Mouse (Mus musculus) Patski (cell line): Measurements from ENCODE around the gene Evpl. TPM values are rescaled to one million over a fixed set of nuclear protein-coding genes. Genes with fewer than 3 reads are reported as not detected.

Experiments
- ATAC-seq: fragments of 100-300 bp; one replicate; pipeline ENCODE4 v1.8.0; 2021
- CTCF ChIA-PET: fragments of 350-600 bp; sonication (Branson Sonifier 250); formaldehyde crosslinking; loops from one replicate; lab custom pipeline; 2022; ENCODE audit warnings: inconsistent platforms; lab: Charles Lee
- POLR2A ChIA-PET: fragments of 350-600 bp; sonication (Branson Sonifier 250); formaldehyde crosslinking; loops from one replicate; lab custom pipeline; 2022; ENCODE audit warnings: antibody characterized with exemption, inconsistent platforms; lab: Charles Lee
- DNase-seq: peaks from one replicate; pipeline ENCODE4 v3.0.0-alpha.2; 2011; ENCODE audit warnings: low read depth, low spot score
- H3K27me3 ChIP-seq: fragments of 371-371 bp; one replicate; pipeline ENCODE4 v1.5.1; 2021
- CTCF ChIP-seq: fragments of 100-300 bp; IDR thresholded peaks from one replicate; pipeline ENCODE4 v1.5.1; 2021
- in situ Hi-C: fragments of 300-500 bp; cut with MboI; formaldehyde crosslinking; loops from 3 replicates; pipeline ENCODE4 v1.11.1; 2018; ENCODE audit warnings: low pct_unique_long_range_greater_than_20kb, mixed read lengths
- polyA plus RNA-seq: library from polyadenylated mRNA; unstranded; gene quantifications from one replicate; pipeline ENCODE4 v1.2.3, GENCODE M21; 2021

The Evpl gene
- polyA plus RNA-seq, 1 experiment from 2014 or later, result 0.05 TPM

DNA sequence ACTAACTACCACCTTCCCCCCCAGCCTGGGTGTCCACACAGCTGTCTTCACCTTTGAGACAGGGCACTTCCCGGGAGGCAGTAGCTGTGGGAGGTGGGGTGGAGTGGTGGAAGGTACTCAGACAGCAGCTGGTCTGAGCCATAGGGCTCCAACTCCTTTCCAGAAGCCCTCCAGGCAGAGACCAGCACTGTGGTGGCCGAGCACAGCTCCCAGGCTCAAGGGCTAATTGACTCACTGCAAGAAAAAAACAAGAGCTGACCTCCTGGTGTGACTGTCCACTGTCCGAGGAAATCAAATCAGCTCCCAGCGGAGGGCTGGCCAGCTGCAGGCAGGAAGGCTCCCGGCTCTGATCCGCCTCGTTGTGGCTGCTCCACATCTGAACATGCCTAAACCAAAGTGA, 1.9 kb upstream of the Evpl start:
- TF ChIP-seq CTCF, result no peak
- H3K27me3 ChIP-seq, result no peaks in the 10 kb centered on the region
- ChIA-PET CTCF (interaction anchor here (1.0 to 3.2 kb wide), 3 partner anchors 11 to 64 kb away, joined by 3 to 9 read pairs (median 4); no protein-coding TSS in a partner anchor), POLR2A (interaction anchor here (0.7 to 0.8 kb wide), 2 partner anchors 33 to 208 kb away, joined by 3 read pairs; no protein-coding TSS in a partner anchor)
- ATAC-seq (peak; percentile 42), DNase-seq (no peak)
- in situ Hi-C loops, result no loop called here

DNA sequence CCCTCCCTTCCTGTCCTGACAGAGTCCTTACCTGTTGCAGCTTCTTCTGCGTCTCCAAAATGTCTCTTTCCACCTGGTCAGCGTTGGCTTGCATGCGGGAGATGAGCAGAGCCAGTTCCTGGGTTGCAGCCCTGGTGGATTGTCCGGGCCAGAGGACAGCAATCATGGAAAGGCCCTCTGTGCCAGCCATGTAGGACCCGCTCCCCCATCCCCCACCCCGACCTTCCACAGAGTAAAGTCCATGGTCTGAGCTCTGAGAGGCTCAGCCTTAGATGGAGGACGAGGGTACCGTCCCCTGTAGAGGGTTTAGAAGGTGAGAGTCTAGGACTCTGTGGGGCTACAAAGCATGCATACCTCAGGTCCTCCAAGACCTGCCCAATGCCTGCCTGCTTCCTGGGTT, 3.0 kb downstream of the Evpl start:
- TF ChIP-seq CTCF, result no peak
- CTCF ChIA-PET, result no interaction called here
- H3K27me3 ChIP-seq, result no peaks in the 10 kb centered on the region
- DNase-seq (no peak), ATAC-seq (no peak)
- POLR2A ChIA-PET, result no interaction called here
- in situ Hi-C loops, result no loop called here

DNA sequence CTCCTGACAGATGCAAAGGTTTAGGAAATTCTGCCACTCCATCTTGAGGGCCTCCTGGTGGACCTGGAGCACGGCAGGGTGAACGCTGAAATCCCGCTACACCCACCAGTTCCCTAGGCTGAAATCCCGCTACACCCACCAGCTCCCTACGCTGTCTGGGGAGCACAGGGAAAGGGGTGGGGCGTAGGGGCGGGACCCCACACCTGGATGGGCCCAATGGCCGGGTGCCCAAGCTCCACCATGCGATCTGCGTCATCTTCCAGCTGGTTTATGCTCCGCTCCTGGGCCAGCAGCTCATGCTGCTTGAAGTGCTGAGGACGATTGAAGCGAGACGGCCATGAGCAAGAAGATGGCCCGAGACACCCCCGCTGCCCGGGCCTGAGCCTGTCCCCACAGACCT, 5.5 kb downstream of the Evpl start:
- CTCF ChIA-PET, result interaction anchor here (0.9 kb wide), 1 partner anchor 39 kb away, joined by 3 read pairs; no protein-coding TSS in a partner anchor
- no peaks in the 10 kb centered on the region for H3K27me3 ChIP-seq
- DNase-seq (no peak), ATAC-seq (no peak)
- in situ Hi-C loops, result no loop called here
- POLR2A ChIA-PET, result interaction anchor here (0.8 kb wide), 1 partner anchor 222 kb away, joined by 6 read pairs; no protein-coding TSS in a partner anchor
- no peak for TF ChIP-seq CTCF

DNA sequence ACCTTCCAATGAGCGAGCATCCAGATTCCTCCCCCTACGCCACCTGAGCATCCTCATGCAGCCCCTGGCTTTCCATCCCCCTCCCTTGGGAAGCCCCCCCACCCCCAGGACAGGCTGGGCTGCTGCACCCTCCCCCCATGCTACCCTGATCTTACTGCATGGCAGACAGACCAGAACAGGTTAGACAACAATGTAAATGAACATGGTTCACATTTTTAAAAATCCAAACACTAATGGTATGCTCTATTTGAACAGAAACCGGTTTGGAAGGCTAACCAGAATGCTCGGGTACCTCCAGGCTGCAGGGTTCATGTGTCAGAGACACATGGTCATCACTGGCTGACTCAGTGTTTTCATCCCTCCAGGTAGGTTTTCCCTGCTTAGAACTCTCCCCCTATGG, 9.2 kb downstream of the Evpl start:
- CTCF ChIA-PET, result interaction anchor here (0.8 to 1.0 kb wide), 2 partner anchors 107 to 216 kb away, joined by 3 read pairs; no protein-coding TSS in a partner anchor

DNA sequence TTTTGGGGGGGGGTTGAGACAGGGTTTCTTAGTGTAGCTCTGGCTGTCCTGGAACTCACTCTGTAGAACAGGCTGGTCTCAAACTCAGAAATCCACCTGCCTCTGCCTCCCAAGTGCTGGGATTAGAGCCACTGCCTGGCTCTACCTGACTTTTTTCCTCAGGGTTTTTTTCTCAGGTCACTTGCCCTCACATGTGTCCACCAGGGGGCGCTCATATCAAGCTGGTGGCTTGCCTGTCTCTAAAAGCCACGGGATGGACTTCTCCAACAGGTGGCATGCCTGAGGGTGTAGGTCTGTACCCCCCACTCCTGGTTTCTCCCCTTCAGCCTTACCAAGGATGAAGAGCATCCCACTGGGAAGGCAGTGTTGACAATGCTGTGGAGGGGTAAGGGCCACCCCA, 11.5 kb downstream of the Evpl start:
- no peaks in the 10 kb centered on the region for H3K27me3 ChIP-seq
- no peak for TF ChIP-seq CTCF
- DNase-seq (peak; percentile 31), ATAC-seq (no peak)
- POLR2A ChIA-PET, result interaction anchor here (1.1 kb wide), 1 partner anchor 109 kb away, joined by 3 read pairs; the partner anchor contains the start of gene Foxj1
- CTCF ChIA-PET, result interaction anchor here (0.7 to 2.4 kb wide), 12 partner anchors 10 to 237 kb away, joined by 3 to 12 read pairs (median 4); no protein-coding TSS in a partner anchor
- in situ Hi-C loops, result no loop called here

More for the DNA sequence above, 9.2 kb downstream of the Evpl start:
- no peaks in the 10 kb centered on the region for H3K27me3 ChIP-seq
- in situ Hi-C loops, result no loop called here
- DNase-seq, result no peak
- ATAC-seq, result no peak
- TF ChIP-seq CTCF, result no peak
- POLR2A ChIA-PET, result interaction anchor here (1.0 kb wide), 1 partner anchor 10 kb away, joined by 3 read pairs; the partner anchor contains the start of gene Evpl

DNA sequence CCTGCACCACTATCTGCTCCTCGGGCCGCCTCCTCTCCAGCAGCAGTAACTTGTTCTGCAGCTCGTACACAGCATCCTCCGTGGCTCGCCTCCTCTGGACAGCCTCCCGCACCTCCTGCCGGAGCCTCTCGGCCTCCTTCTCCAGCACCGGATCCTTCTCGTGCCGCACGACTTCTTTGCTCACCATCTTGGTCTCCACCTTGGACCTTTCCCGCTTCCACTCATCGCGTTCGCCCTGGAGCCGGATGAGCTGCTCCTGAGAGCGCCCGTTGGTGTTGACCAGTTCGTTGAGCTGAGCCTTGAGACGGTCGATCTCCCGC, 15.2 kb downstream of the Evpl start:
- in situ Hi-C loops, result loop anchor here (5.0 kb wide), 2 partner anchors 60 to 235 kb away; partner anchors contain the start of gene Galr2
- ATAC-seq, result no peak
- H3K27me3 ChIP-seq, result no peaks in the 10 kb centered on the region
- TF ChIP-seq CTCF, result no peak
- ChIA-PET CTCF (interaction anchor here (0.9 to 4.9 kb wide), 3 partner anchors 45 to 84 kb away, joined by 3 to 12 read pairs (median 4); partner anchors contain the start of gene Mrpl38), POLR2A (no interaction called here)
- DNase-seq, result no peak

DNA sequence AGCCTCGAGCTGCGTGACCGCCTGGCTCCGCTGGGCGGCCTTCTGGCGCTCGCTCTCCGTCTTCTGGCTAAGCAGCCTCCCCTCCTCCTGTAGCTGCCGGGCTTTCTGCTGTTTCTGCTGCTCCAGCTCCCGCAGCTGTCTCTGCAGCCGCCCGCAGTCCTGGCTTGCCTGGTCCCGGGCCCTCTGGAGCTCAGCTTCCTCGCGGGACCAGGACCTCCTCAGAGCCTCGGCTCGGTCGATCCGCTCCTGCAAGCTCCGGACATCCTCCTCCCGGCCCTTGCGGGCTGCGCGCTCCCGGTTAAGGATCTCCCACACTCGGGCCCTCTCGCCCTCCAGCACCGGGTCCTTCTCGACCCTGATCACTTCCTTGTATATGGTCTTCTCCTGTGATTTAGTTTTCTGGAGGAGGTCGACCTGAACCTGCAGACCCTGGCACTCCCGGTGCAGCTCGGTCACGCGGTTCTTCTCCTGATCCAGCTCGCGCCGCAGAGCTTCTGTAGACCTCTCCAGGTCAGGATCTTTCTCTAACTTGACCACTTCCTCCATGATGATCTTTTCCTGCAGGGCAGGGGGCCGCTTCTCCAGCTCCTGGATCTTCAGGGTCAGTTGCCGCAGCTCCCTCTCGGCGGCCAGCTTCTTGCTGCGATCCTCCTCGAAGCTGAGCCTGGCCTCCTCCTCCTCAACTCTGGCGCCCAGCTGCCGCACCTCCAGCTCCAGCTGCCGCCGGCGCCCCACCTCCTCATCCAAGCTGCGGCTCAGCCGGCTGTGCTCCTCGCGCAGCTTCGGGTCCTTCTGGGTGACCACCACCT, 15.7 kb downstream of the Evpl start:
- CTCF ChIA-PET, result interaction anchor here (0.9 to 4.9 kb wide), 3 partner anchors 45 to 84 kb away, joined by 3 to 12 read pairs (median 3); partner anchors contain the start of gene Mrpl38
- ATAC-seq (no peak), DNase-seq (no peak)
- POLR2A ChIA-PET, result interaction anchor here (1.1 kb wide), 1 partner anchor 85 kb away, joined by 3 read pairs; the partner anchor contains the start of gene Exoc7
- TF ChIP-seq CTCF, result no peak
- no peaks in the 10 kb centered on the region for H3K27me3 ChIP-seq
- in situ Hi-C loops, result loop anchor here (5.0 kb wide), 2 partner anchors 60 to 235 kb away; partner anchors contain the start of gene Galr2

DNA sequence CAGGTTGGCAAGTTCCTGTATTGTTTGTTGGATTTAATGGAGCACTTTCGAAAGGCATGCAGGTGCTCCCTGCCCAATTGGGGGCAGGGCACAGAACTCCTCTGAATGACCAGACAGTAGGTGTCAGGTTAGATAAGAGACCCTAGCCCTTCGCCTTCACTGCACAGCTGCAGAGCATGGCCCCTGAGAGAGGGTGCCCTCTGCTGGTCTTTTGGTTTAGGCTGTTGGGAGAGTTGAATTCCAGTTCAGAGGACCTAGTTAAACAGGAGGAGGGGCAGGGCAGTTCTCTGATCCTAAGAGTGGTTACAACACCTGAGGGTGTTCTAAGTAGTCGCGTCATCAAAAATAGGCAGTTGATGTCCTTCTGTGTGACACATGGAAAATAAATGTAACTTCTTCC, 18.0 kb downstream of the Evpl start:
- H3K27me3 ChIP-seq, result no peaks in the 10 kb centered on the region
- ATAC-seq, result no peak
- in situ Hi-C loops, result loop anchor here (5.0 kb wide), 3 partner anchors 62 to 237 kb away; partner anchors contain the start of gene Galr2
- CTCF ChIA-PET, result interaction anchor here (0.9 to 1.5 kb wide), 3 partner anchors 30 to 78 kb away, joined by 3 to 5 read pairs (median 4); no protein-coding TSS in a partner anchor
- TF ChIP-seq CTCF, result no peak
- POLR2A ChIA-PET, result interaction anchor here (1.2 to 1.3 kb wide), 2 partner anchors 24 to 35 kb away, joined by 3 read pairs; no protein-coding TSS in a partner anchor
- DNase-seq, result no peak

DNA sequence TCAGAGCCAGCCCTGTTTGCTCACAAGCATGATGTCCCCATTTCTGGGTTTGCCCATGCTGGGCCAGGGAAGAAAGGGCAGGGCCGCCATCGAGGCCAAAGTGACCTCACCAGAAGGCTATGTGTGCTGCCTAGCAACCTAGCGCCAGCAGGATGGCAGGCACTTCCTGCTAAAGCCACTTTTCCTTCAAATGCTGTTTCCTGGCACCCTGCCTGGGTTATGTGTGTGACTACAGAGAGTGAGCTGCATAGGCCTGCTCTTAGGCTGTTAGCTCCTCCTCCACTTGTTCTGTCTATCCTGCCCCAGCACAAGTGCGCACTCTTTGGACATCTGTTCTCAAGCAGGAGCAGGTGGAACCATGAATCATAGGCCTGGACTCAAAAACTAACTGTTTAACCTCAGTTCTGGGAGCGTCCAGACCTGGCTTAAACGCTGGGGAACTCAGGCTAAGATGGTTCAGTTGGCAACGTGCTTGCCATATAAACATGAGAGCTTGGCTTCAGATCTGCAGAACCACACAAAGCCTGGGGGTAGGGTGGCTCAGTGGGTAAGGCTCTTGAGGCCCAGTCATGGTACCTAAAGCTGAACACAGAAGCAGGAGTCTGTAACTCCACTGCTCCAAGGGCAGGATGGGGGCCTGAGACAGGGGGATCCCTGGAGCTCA, 19.0 kb downstream of the Evpl start:
- ATAC-seq (peak; percentile 45), DNase-seq (peak; percentile 80)
- in situ Hi-C loops, result loop anchor here (5.0 kb wide), 1 partner anchor 72 kb away; no protein-coding TSS in a partner anchor
- no peak for TF ChIP-seq CTCF
- no peaks in the 10 kb centered on the region for H3K27me3 ChIP-seq
- ChIA-PET CTCF (interaction anchor here (1.2 kb wide), 1 partner anchor 80 kb away, joined by 4 read pairs; the partner anchor contains the start of gene Mrpl38), POLR2A (interaction anchor here (1.2 to 1.5 kb wide), 2 partner anchors 23 to 73 kb away, joined by 3 read pairs; no protein-coding TSS in a partner anchor)
